Mouse (Mus musculus) heart, embryonic 11.5 days (tissue): ENCODE results near the gene Slc29a1. TPM values are rescaled to one million over a fixed set of nuclear protein-coding genes. Genes with fewer than 3 reads are reported as not detected.
A peak's percentile ranks its signal among the peaks of the same experiment; 100 is the strongest.

Experiments used
- ATAC-seq: fragments of 200-750 bp; cut with Nextera tagmentation; replicated peaks from 2 replicates; pipeline ENCODE4 v1.8.0; 2017; ENCODE audit warnings: moderate library complexity; ENCODE audit not compliant: insufficient number of reproducible peaks, low FRiP score, low TSS enrichment
- H3K27ac ChIP-seq: fragments of 300-500 bp; sonication (generic); 2 replicates; pipeline ENCODE4 v1.5.1; 2014; ENCODE audit warnings: mild to moderate bottlenecking, low read depth, low read length
- H3K27me3 ChIP-seq: fragments of 300-500 bp; sonication (generic); 2 replicates; pipeline ENCODE4 v1.6.1; 2014; ENCODE audit warnings: mild to moderate bottlenecking, low read length, mixed read lengths; ENCODE audit not compliant: control insufficient read depth, insufficient read depth
- H3K36me3 ChIP-seq: fragments of 300-500 bp; sonication (generic); 2 replicates; pipeline ENCODE4 v1.6.1; 2014; ENCODE audit warnings: mild to moderate bottlenecking, low read length, moderate library complexity, mixed read lengths; ENCODE audit not compliant: control insufficient read depth, insufficient read depth
- H3K4me1 ChIP-seq: fragments of 300-500 bp; sonication (generic); 2 replicates; pipeline ENCODE4 v1.6.1; 2014; ENCODE audit warnings: low read length; ENCODE audit not compliant: control insufficient read depth, insufficient read depth
- H3K4me2 ChIP-seq: fragments of 300-500 bp; sonication (generic); 2 replicates; pipeline ENCODE4 v1.6.1; 2014; ENCODE audit warnings: mild to moderate bottlenecking, moderate library complexity
- H3K4me3 ChIP-seq: fragments of 300-500 bp; sonication (generic); 2 replicates; pipeline ENCODE4 v1.5.1; 2014; ENCODE audit warnings: low read depth, low read length
- H3K9ac ChIP-seq: fragments of 300-500 bp; sonication (generic); 2 replicates; pipeline ENCODE4 v1.6.1; 2014; ENCODE audit warnings: mild to moderate bottlenecking, low read depth, low read length, moderate library complexity
- H3K9me3 ChIP-seq: fragments of 300-500 bp; sonication (generic); replicated peaks from 2 replicates; pipeline ENCODE4 v1.6.1; 2016; ENCODE audit warnings: low read length; ENCODE audit not compliant: control insufficient read depth
- WGBS: fragments of 180-500 bp; shearing (Covaris S2); extraction: QIAGEN DNeasy Blood & Tissue Kit; methylation state at CpG from one replicate; pipeline ENCODE4 v1.1.7; 2014; ENCODE audit not compliant: insufficient replicate concordance; 5-methylcytosine and 5-hydroxymethylcytosine counted together
- polyA plus RNA-seq: library from polyadenylated mRNA; unstranded; fragments of >200 nt; fragmentation: Nextera tagmentation; extraction: Ambion mirVana; gene quantifications from 2 replicates; pipeline ENCODE4 v1.2.1, GENCODE M21; 2014

Slc29a1 gene
- polyA plus RNA-seq, 1 experiment from 2014 or later, result 61.2 TPM

GRCm38 (mm10) chr17:45582188-45582587, 17.2 kb downstream of the Slc29a1 start:
- H3K9me3 ChIP-seq, result no peaks in the 10 kb centered on the region
- H3K4me1 ChIP-seq, result peaks cover 42% of the 10 kb centered on the region
- ATAC-seq, result no peak
- H3K27me3 ChIP-seq, result no peaks in the 10 kb centered on the region
- H3K4me2 ChIP-seq, result no peak overlapping the region
- H3K4me3 ChIP-seq, result no peak overlapping the region
- H3K36me3 ChIP-seq, result 0 out of 2 replicates have a peak, but pooled peaks cover 2% of the 10 kb centered on the region
- H3K9ac ChIP-seq, result no peak overlapping the region
- H3K27ac ChIP-seq, result no peak overlapping the region
- WGBS, result 74% methylated on average over 6 of the region's 6 CpGs

GRCm38 (mm10) chr17:45581567-45581983, 17.8 kb downstream of the Slc29a1 start:
- Histone ChIP-seq H3K36me3 (no peaks in the 10 kb centered on the region), H3K4me2 (no peak overlapping the region), H3K27ac (no peak overlapping the region), H3K9ac (no peak overlapping the region), H3K4me3 (no peak overlapping the region), H3K27me3 (no peaks in the 10 kb centered on the region), H3K9me3 (no peaks in the 10 kb centered on the region), H3K4me1 (peaks cover 42% of the 10 kb centered on the region)
- no peak for ATAC-seq
- 18% methylated on average over 2 of the region's 2 CpGs for WGBS

GRCm38 (mm10) chr17:45580958-45581477, 18.4 kb downstream of the Slc29a1 start:
- Histone ChIP-seq H3K27me3 (no peaks in the 10 kb centered on the region), H3K36me3 (no peaks in the 10 kb centered on the region), H3K4me3 (no peak overlapping the region), H3K9me3 (no peaks in the 10 kb centered on the region), H3K27ac (peak overlapping the region; percentile 17; the same call in 1 of the 2 replicates), H3K9ac (peak overlapping the region; percentile 34), H3K4me1 (peaks cover 39% of the 10 kb centered on the region), H3K4me2 (no peak overlapping the region)
- 41% methylated on average over 12 of the region's 12 CpGs for WGBS
- ATAC-seq, result no peak

GRCm38 (mm10) chr17:45579554-45579953, 19.9 kb downstream of the Slc29a1 start:
- Histone ChIP-seq H3K4me2 (no peak overlapping the region), H3K9ac (no peak overlapping the region), H3K27me3 (no peaks in the 10 kb centered on the region), H3K27ac (no peak overlapping the region), H3K36me3 (no peaks in the 10 kb centered on the region), H3K9me3 (no peaks in the 10 kb centered on the region), H3K4me1 (peaks cover 29% of the 10 kb centered on the region), H3K4me3 (no peak overlapping the region)
- WGBS, result 87% methylated on average over 4 of the region's 4 CpGs
- no peak for ATAC-seq

- H3K27ac ChIP-seq, result no peak overlapping the region
- H3K4me1 ChIP-seq, result peaks cover 27% of the 10 kb centered on the region
- H3K27me3 ChIP-seq, result no peaks in the 10 kb centered on the region
- H3K9me3 ChIP-seq, result no peaks in the 10 kb centered on the region
- WGBS, result 74% methylated on average over 7 of the region's 7 CpGs
- no peak overlapping the region for H3K4me3 ChIP-seq
- H3K9ac ChIP-seq, result no peak overlapping the region
- no peaks in the 10 kb centered on the region for H3K36me3 ChIP-seq
- ATAC-seq, result no peak
- no peak overlapping the region for H3K4me2 ChIP-seq
These were observed 20.6 kb downstream of the Slc29a1 start for GRCm38 (mm10) chr17:45578843-45579242.

- H3K9me3 ChIP-seq, result no peaks in the 10 kb centered on the region
- H3K27me3 ChIP-seq, result no peaks in the 10 kb centered on the region
- H3K4me3 ChIP-seq, result no peak overlapping the region
- no peak overlapping the region for H3K4me2 ChIP-seq
- 29% methylated on average over 5 of the region's 5 CpGs for WGBS
- H3K9ac ChIP-seq, result no peak overlapping the region
- peak overlapping the region; percentile 12; the same call in 1 of the 2 replicates for H3K27ac ChIP-seq
- no peak for ATAC-seq
- H3K4me1 ChIP-seq, result peaks cover 22% of the 10 kb centered on the region
- no peaks in the 10 kb centered on the region for H3K36me3 ChIP-seq
These were observed 21.2 kb downstream of the Slc29a1 start for GRCm38 (mm10) chr17:45578242-45578641.

- no peak for ATAC-seq
- Histone ChIP-seq H3K9me3 (no peaks in the 10 kb centered on the region), H3K4me3 (no peak overlapping the region), H3K27me3 (no peaks in the 10 kb centered on the region), H3K9ac (peak overlapping the region; percentile 100; the same call in 1 of the 2 replicates), H3K4me1 (peaks cover 23% of the 10 kb centered on the region), H3K27ac (no peak overlapping the region), H3K36me3 (peaks cover 12% of the 10 kb centered on the region), H3K4me2 (peak overlapping the region; percentile 8; the same call in 1 of the 2 replicates)
- WGBS, result 92% methylated on average over 8 of the region's 8 CpGs
These were observed 24.1 kb downstream of the Slc29a1 start for GRCm38 (mm10) chr17:45575123-45575897.

GRCm38 (mm10) chr17:45574129-45574761, 25.2 kb downstream of the Slc29a1 start:
- Histone ChIP-seq H3K4me3 (peak overlapping the region; percentile 100), H3K9me3 (no peaks in the 10 kb centered on the region), H3K4me1 (peaks cover 23% of the 10 kb centered on the region), H3K4me2 (peak overlapping the region; percentile 95), H3K27ac (peak overlapping the region; percentile 99), H3K27me3 (no peaks in the 10 kb centered on the region), H3K9ac (peak overlapping the region; percentile 100), H3K36me3 (peaks cover 22% of the 10 kb centered on the region)
- 2% methylated on average over 17 of the region's 17 CpGs for WGBS
- ATAC-seq, result peak; percentile 2; the same call in 1 of the 2 replicates
